Mouse (Mus musculus) kidney, postnatal 25 days (tissue): ENCODE results near the gene Slc10a1.
A peak's percentile ranks its signal among the peaks of the same experiment; 100 is the strongest.
"Not testable (repeated sequence)": the region's sequence is repeated elsewhere in the genome, so short reads cannot be mapped to it uniquely, and the experiment has no call there.

Experiments used
- DNase-seq, 2 experiments: peaks; one replicate each; pipeline ENCODE4 v3.0.0; 2021; ENCODE audit warnings: mixed read lengths in 2 of 2

The Slc10a1 gene

DNA sequence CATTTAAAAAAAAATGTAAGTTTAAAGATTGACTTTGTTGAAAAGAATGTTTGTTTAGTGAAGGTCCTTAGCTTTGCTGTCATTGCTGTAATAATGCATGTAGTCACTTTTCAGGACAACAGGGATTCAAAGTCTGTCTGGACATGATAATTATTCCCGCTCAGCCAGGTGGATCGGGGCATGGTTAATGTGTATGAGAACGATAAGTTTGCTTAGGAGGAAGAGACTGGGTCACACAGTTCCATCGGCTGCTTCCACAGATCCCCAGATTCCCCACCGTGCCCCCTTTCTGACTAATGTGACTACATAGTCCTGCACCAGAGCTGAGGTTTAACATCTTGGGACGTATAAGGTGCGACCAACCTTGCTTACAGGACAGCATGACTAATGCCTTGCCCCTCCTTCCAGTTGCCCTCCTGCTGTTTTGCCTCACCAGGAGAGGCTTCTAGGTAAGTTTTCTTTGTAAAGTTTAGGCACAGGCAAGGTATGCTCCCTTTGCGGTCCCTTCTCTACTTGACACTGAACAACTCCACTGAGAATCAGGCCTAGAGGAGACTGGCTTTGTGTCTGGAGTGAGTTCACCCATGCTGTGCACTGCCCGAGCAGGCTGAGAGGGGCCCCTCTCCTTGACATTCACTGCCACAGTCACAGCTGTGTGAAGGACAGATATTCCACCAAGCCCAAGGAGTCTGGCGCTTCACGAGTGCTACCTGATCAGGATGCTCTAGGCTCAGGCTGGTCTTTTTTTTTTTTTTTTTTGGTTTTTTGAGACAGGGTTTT, 2.3 kb downstream of the Slc10a1 start:
- peak; percentile 44 to 71 for DNase-seq

DNA sequence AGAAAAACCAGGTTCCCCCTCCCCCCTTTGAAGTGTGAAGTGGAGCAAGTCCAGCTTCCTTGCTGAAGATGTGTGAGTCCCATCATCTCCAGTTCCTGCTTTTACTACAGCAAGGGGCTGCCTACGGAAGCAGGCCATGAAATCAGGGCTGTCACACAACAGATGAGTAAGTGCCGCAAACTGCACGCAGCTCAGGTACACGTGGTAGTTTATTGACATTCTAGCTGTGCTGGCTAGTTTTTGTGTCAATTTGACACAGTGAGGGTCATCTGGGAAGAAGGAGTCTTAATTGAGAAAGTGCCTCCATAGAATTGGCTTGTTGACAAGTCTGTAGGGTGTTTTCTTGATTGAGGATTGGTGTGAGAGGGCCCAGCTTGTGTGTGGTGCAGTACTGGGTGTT, 5.9 kb downstream of the Slc10a1 start:
- DNase-seq = no peak

DNA sequence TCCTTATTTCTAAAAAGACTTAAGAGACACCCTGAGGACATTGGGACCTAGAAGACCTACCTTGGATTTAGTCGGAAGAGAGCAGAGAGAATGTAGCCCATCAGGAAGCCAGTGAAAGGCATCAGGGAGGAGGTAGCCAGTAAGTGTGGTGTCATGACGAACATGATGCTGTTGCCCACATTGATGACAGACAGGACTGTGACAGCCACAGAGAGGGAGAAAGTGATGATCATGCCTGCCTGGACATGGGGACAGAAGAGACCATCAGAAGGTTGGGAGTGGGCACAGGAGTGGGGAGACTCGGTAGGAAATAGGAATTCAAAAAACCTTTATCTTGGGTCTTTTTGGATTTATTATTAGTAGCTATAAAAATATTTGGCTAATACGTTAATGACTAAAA, 10.5 kb downstream of the Slc10a1 start:
- no peak for DNase-seq

DNA sequence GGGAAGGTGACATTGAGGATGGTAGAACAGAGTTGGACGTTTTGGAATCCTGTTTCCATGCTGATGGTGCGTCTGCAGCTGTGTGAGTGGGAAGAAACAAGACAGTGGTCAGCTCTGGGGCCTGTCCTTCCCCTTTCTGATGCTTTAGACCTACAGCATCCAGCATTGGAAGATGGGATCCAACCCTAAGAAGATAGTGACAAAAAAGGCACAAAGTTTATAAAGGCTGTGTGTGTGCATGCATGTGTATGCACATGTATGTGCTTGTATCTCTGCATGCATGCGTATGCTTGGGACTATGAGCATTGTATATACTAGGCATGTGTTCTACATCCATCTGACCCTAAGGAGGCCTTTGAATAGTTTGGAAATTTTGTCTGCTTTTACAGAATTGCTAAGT, 12.5 kb downstream of the Slc10a1 start:
- DNase-seq = no peak

DNA sequence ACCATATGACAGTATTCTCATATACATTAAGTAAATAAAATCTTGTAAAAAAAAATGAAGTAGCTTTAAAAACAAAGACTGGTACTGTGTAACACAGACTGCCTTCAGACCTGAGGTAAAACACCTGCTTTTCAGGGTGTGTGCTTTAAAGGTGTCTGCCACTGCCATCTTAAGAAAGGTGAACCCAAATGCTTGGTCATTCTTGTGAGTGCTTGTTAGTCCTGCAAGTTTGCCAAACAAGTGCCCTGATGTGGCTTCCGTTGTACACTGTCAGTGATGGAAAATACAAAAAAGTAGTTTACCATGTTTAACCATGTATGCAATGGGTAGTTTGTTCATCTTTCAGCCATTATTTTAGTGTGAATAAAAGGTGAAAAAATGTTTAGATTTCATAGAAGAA, 16.0 kb downstream of the Slc10a1 start:
- no peak for DNase-seq

DNA sequence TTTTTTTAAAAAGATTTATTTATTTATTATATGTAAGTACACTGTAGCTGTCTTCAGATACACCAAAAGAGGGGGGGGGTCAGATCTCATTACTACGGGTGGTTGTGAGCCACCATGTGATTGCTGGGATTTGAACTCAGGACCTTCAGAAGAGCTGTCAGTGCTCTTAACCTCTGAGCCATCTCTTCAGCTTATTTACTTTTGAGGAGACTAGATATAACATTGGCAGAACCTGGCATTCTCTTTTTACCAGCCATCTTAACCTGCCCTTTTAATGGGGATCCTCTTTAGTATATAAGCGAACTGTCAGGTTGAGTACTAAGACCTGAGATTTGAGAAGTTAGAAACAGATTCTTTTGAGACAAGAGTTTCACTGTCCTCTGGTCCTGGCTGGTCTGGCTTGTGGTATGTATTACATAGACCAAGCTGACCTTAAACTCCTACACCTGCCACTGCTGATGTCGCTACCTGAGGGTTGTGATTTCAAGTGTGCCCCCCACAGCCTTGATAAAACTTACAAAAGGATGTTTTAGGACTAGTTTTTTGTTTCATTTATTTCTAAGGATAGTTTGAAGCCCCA, 16.8 kb downstream of the Slc10a1 start:
- no peak for DNase-seq

DNA sequence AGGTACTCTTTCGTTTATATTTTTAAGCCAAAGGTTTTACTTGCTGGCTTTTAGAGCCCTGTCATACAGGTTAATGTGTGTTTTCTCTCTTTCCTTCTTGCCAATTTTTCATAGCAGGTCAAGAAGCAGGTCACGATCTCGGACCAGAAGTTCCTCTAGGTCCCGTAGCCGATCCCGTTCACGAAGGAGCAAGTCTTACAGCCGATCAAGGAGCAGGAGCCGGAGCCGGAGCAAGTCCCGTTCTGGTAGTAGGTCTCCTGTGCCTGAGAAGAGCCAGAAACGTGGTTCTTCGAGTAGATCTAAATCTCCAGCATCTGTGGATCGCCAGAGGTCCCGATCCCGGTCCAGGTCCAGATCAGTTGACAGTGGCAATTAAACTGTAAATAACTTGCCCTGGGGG, 18.9 kb downstream of the Slc10a1 start:
- not testable (repeated sequence) for DNase-seq

DNA sequence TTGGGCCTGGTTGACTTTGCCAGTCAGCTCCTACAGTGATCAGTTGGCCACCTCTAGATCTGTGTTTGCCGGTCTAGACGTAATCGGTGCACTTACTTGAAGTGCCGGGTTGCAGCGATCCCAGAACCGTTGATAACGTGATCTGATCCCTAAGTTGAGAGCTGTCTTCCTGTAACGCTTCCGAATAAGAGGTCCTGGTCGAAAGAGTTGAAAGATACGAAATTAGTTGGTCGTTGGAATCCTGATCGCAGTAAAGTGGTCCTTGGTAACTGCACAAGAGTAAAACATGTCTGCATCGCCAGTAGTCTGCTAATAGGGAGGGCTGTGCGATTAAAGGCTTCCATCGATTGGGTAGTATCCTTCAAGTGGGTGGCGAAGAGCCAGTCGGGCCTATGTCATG, 20.3 kb downstream of the Slc10a1 start:
- peak in 1 of 2 experiments; percentile 32 for DNase-seq

DNA sequence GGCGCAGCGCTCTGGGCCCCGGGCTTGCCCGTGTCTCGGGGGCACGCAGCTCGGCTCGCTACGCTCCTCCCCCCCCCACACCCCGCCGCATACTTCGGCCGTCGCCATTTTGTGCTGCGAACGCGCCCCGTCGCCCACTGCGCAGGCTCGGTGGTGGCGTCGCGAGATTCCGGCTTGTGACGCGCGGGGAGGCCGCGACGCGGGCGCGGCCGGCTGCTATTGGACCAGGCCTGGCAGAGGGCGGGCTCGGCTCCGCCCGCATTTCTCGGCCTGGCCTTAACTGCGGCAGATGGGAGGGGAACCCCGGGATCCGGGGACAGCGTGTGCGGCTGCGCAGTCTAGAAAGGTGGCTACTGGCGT, 22.5 kb downstream of the Slc10a1 start:
- peak; percentile 95 to 97 for DNase-seq

DNA sequence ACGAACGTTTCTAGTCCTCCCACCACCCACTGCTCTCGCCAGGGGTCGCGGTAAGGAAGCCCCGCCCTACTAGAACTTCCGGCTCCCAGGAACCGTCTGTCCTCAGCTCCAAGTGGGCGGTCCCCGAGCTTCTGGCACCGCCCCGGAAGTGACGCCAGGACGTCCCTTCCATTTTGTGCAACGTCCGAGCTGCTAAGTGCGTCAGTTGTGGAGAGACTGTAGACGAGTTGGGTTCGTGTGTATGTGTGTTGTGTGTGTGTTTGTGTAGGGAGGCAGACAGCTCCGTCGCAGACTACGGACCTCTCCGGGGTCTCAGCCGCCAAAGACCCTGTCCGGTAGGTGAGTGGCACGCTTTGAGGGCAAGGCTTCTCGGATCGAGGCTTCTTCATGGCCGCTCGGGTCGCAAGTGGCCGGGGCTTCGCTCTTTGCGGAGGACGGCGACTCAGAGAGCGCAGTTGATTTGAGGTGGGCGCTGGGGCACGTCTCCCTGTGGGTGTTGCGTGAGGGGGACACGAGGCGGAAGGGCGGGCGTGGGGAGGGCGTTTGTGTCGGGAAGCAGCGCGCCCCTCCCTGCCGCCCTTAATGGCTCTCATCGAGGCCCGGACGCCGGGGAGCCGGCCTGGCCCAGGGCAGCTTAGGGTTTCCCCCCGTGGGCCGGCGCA, 23.0 kb downstream of the Slc10a1 start, which contains the start of gene Srsf5:
Gene Srsf5 (plus strand): TSS at position 171 of the 662 bp plus-strand sequence.
- peak; percentile 97 to 98 for DNase-seq

DNA sequence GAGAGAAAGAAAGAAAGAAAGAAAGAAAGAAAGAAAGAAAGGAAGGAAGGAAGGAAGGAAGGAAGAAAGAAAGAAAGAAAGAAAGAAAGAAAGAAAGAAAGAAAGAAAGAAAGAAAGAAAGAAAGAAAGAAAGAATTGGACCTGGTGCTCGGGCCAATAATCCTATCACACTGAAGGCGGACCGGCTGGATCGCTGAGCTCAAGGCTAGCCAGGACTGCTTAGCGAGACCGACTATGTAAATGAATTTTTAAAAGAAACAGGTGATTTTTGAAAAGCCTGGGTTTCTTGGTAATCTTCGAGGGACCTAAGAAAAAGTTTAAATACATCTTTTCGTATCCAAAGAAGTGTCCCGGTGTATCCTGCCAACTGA, 23.6 kb downstream of the Slc10a1 start:
- not testable (repeated sequence) for DNase-seq

DNA sequence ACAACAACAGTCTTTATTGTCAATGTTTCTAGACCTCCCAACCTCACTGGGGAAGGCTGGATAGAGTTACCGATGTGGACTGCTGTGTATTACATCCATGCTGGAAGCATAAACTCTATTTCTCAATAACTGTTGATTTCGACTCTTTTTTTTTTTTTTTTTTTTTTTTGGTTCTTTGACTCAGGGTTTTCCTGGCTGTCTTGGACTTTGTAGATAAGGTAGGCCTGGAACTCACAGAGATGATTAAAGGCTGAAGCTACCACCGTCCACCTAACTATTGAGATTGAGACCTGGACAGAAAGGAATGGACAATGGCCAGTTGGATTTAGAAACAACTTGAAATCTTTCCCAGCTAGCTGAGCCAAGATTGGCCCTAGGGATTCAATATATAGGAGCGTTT, 24.3 kb downstream of the Slc10a1 start:
- no peak for DNase-seq

DNA sequence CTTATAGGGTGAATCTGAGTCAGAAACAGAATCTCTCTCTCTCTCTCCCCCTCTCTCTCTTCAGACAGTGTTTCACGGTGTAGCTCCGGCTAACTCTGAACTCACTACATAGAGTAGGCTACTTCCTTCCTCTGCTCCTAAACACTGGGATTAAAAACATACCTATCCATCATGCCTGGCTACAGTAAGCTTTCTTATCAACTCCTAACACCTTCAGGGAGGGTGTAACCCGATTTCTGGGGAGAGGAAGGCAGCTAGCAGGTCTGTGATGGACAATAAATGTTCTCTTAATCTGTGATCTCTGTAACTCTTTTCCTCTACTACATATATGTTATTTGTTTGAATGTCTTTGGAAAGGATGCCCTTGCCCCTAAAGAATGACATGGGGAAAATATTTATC, 25.1 kb downstream of the Slc10a1 start:
- no peak for DNase-seq

DNA sequence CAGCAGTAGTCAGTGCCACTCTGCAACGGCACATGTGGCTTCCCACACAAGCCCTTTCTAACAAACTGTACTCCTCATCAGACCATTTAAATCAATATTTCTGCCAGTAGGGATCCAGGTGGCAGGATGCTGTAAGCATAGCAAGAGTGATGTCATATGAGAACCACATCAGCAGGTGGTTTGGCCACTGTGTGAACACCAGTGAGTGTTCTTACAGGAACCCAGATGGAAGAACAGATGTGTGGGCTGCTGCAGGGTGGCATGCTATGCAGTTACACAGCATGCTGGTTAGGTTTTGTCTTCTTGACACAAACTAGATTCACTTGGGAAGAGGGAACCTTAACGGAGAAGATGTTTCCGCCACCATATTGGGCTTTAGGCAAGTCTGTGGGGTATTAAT, 26.6 kb downstream of the Slc10a1 start:
- DNase-seq = no peak

DNA sequence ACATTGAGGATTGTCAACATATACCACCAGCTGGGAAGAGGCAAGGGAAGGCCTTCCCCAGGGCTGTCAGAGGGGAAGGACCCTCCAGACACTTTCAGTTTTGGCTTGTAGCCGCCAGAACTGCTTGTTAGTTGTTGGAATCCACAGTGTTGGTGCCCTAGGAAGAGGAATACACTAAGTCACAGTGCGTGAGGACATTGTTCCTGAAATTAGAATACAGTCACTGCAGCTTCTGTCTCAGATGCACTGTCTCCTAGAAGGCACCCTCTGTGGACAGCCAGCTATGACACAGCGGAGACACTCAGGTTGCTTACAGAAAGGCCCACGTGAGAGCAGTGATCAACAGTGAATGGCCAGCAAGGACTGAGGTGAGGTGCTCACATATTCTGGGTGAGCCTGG, 29.3 kb downstream of the Slc10a1 start:
- DNase-seq = no peak

DNA sequence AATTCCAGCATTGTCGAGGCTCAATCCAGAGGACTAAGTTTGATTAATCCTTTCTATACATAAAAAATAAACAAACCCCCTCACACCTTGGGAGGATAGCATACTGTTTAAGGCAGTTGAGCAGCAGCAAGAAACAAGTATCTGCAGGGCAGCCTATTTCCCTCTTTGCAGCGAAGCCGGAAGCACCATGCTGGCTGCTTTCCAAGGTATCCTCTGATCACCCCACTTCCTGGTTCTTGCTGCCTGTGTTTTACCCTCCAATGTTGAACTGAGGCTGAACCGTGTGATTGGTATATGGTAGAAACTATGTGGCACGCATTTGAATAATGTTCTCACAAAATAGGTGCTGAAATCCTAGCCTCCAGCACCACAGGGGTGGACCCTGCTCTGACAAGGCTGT, 29.9 kb downstream of the Slc10a1 start:
- DNase-seq = peak; percentile 81 to 85

DNA sequence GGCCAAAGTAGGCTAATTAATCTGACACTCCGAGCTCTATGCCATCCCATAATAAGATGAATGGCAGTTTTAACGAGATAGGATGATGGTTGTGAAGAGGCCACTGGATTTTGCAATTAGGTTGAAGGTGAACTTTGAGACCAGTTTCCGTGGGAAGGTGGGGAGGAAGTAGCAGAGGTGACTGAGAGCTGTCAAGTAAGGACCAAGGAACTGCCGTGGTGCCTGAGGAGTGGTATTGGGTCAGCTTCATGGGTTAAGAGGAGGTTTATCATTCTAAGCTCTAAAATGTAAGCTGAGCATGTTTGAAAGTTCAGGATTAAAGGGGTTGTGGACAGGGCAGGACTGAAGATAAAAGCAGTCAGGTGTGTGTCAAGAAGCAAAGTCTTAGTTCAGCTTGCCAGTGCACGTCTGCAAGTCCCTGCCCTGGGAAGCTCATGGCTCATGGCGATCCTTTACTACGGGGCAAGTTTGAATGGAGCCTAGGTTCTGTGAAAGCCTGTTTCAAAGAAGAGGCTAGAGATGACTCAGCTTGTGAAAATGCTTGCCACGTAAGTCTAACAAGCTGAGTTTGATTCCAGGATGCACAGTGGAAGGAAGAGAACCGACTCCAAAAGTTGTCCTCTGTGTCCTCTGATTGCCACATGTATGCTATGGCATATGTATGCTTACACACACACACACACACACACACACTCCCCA, 31.0 kb downstream of the Slc10a1 start:
- peak in 1 of 2 experiments; percentile 54 for DNase-seq

DNA sequence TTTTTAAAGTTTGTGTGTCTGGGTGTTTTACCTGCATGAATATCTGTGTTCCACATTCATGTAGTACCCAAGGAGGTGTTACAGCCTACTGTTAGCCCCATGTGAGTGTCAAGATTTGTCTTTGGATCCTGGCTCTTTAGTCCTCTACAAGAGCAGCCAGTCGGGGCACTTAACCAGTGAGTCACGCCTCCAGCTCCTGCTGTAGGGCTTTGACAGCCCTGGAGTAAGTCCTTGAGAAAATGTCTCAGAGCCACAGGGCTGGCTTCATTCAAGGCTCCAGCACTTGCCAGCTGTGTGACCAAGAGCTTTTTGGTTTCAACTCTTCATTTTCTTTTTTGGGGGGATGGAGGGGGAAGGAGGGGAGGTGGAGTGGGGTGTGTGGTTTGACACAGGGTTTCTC, 31.8 kb downstream of the Slc10a1 start:
- no peak for DNase-seq

DNA sequence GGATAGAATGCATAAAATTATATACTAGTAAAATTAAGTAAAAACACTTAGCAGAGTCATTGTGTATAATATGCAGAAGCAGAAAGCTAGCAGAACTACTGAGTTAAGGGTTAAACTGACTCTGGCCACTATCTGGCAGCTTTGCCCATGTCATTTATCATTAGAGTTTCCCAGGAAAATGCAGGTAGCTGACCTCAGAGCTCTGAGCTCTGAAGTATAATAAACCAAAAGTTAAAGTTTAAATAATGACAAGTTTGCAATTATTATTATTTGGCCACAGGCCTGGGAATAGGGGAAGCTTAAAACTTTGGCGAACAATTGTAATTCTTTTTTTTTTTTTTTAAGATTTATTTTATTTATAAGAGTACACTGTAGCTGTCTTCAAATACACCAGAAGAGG, 35.6 kb downstream of the Slc10a1 start:
- no peak for DNase-seq

DNA sequence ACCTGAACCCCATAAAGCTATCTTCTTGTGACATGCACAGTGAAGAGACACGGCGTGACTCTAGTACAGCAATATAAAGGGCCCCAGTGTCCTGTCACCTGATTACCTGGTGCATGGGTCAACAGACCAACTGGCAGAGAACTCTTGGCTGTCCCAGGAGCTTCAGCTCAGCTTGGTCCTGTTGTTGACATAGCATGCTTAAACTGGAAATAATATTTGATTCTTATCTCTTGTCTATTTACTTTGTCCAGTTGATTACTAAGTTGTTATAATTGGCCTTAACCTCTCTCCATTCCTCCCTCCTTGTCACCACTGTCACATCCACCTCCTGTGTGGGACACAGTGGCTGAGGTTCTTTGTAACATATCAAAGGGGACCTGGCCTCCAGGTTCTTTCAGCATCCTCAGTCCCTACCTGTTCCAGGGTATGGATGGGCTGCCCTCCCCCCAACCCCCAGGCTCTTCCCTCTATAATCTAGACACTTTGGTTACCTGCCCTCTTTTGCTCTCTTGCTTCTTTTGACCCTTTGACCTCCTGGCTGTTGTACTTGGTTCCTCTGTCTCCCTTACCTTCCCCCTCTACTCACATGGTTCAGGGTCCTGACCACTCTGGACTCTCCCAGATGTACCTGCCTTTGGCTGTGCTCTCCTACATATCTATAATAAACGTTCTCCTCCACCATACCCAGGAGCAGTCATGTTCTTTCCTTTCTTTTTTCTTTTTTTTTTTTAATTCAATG, 36.9 kb downstream of the Slc10a1 start:
- no peak for DNase-seq

DNA sequence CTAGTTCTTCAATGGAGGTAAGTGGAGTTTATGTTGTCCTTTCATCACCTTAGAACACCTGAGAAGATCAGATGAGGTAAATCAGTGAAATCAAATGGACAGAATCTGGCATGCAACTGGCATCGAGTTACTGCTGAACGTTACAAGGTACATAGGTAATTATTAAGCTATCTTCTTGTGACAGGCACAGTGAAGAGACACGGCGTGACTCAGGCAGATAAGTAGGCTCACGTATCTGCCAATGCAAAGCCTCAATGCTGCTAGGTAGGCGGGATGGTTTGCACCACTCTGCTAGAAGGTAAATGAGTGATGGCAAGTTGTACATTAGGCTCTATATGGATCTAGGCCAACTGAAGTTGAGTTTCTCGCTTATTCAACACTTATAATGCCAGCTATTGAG, 38.4 kb downstream of the Slc10a1 start:
- DNase-seq = peak; percentile 45 to 84

DNA sequence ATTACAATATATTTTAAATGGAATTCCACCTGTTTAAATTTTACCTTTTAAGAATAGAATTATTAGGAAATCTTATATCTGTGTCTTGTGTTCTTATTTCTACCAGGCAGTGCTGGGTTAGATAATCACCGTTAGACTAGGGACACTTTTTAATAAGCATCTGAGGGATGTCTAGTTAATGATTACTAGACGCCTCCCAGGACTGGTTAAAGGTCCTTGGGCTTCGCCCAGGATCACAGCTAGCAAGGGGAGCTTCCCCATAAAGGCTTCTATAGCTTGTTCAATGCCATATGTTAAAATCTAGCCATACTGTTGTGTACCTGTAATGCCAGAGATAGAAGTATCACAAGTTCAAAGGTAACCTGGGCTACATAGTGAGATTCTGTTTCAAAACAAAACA, 39.6 kb downstream of the Slc10a1 start:
- DNase-seq = peak; percentile 40 to 63

DNA sequence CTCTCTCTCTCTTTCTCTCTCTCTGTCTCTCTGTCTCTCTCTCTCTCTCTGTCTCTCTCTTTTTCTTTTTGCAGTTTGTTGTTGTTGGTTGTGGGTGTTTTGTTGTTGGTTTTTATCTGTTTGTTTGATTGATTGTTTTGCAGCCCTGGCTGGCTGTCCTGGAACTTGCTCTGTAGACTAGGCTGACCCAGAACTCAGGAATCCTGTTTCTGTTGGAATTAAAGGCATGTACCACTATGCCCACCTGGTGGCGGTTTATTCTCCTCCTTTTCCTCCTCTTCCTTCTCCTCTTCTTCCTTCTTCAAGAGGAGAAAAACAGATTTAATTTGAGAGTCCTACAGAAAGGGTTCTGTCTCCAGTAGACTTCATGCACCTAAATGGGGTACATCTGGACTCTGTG, 41.0 kb downstream of the Slc10a1 start:
- no peak for DNase-seq
